Mouse (Mus musculus) common myeloid progenitor, adult 5-6 weeks (primary cell): ENCODE measurements at regions not wholly inside any gene's neighbourhood (a gene's known extent, or its start where the extent isn't known, plus 50 kb on each side); places are given as distances from the start of the nearest gene placed in this dataset.

Experiments
- ATAC-seq: replicated peaks from 2 replicates; pipeline ENCODE4 v1.8.0; 2016; ENCODE audit warnings: low read depth, mild to moderate bottlenecking, moderate TSS enrichment, inconsistent platforms; ENCODE audit not compliant: poor library complexity, severe bottlenecking

- ATAC-seq = 0 out of 2 replicates have a peak, but pooled peaks have one; percentile 50
These were observed 131.4 kb upstream of the Map1b start for GRCm38 (mm10) chr13:99647661-99648204.

DNA sequence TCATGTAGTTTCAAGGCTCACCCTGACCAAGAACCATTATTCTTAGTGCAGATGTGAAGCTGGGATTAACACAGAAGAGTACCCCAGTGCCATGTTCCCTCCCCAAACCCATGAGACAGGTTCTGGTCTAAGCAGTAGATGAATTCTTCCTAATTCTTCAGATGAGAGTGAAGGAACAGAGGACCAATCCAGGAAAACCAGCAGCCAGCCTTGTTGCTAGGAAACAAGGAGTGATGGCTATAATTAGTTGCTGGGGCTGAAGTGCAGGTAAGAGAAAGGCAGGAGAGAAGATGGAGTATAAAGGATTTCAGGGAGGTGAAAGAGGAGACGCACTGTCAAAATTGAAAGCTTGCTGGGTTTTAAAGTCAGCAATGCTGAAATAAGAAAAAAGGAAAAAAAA, 128.4 kb upstream of the Map1b start:
- no peak for ATAC-seq

DNA sequence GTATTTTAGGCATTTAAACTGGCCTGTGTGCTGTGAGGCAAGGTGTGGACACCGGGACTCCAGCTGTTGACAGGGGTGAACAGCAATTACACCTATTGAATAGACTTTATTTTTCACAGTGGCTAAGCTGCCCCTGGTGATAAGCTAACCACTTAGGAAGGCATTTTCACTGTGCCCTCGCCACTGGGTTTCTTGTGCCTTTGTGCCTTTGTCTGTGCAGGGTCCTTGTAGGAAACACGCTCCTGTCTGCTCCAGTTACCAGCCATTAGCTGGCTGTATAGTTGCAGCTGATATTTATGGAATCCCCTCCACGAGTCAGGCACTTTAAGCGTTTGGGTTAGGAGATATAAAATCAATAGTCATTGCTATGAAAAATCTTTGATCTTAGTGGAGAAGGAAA, 126.5 kb upstream of the Map1b start:
- ATAC-seq = no peak

- no peak for ATAC-seq
These were observed 126.0 kb upstream of the Map1b start for GRCm38 (mm10) chr13:99642301-99642700.

GRCm38 (mm10) chr13:99641386-99642165, 125.2 kb upstream of the Map1b start:
- ATAC-seq = no peak

DNA sequence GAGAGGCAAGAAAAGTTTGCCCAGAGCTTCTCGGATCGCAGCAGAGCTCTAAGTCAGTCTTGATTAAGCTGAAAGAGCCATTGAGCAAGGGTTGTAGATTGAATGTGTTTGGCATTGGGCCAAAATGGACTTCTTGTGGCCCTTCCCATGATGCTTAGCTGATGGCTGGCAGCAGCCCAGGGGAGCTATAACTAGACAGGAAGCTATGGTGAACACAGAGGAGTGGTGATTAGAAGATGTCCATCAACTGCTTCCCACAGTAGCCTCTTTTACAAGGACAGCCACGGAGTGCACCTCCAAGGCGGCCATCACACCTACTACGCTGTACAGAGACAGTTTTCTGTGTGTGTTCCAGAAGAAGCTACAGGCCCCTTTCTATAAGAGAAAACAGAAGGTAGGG, 116.4 kb upstream of the Map1b start:
- ATAC-seq = no peak

GRCm38 (mm10) chr13:99630800-99631199, 114.5 kb upstream of the Map1b start:
- ATAC-seq = no peak

DNA sequence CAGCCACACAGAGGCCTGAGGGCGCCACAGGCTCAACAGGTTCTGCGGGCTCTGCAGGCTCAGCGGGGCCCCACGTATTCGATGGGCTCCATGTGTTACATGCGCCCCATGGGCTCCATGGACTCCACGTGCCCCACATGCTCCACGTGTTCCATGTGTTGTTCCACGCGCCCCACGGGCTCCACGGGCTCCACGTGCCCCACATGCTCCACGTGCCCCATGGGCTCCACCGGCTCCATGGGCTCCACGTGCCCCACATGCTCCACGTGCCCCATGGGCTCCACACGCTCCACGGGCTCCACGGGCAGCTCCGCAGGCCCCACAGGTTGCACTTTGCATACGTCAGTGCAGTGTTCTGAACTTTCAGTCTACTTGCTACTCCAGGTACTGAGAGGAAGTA, 114.0 kb upstream of the Map1b start:
- no peak for ATAC-seq

DNA sequence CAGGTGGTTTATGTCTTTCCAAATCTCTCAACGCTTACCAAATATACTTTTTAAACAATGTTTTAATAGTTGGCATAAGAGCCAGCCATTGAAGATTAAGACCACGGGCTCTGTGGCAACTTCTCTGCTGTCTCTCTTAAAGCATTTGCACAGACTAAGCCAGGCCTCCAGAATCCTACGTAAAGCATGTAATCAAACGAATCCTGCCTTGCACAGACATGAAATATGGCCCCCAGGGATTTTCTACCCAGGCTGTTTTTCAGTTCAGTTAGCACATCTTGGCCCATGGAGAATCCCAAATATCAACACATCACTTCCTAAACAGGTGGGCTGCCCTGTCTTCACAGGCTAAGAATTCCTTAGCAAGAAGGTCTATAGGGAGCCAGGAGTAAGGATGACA, 108.9 kb upstream of the Map1b start:
- no peak for ATAC-seq

GRCm38 (mm10) chr13:99618332-99618731, 102.0 kb upstream of the Map1b start:
- ATAC-seq = no peak

DNA sequence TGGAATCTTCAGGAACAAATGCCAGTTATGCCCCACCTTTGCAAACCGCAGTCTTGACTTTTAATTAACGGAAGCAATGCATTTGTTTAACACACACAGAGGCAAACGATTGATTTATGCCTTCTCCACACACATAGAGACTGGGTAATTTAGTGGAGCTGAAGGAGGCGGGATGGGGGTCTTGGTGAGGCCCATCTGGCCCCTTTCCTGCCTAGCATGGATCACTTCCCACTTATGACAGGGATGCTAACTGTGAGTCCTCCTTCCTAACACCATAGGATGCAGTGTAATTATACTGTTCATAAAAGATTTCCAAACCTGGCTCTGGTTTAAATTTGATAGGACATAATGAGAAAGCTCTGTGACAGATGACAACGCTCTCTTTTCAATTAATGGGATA, 101.1 kb upstream of the Map1b start:
- no peak for ATAC-seq

- ATAC-seq = no peak
These were observed 95.6 kb upstream of the Map1b start for GRCm38 (mm10) chr13:99611715-99612494.

DNA sequence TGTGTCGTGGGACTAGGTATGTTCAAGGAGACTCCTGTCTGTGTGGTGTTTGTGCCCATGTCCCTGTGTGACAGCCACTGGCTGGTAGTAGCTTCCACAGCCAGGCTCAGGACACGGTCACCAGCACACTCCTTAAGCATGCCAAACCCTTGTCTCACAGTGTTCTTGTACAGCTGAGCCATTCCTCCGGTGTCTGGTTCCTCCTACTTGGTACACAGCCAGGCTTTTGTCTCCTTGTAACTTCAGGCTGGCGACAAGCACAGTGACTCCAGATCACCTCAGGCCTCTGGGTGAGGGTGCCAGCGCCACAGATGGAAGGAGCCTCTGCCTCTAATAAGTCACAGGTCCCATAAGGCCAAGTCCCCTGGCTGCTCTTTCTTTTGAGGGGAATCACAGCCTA, 94.2 kb upstream of the Map1b start:
- no peak for ATAC-seq

DNA sequence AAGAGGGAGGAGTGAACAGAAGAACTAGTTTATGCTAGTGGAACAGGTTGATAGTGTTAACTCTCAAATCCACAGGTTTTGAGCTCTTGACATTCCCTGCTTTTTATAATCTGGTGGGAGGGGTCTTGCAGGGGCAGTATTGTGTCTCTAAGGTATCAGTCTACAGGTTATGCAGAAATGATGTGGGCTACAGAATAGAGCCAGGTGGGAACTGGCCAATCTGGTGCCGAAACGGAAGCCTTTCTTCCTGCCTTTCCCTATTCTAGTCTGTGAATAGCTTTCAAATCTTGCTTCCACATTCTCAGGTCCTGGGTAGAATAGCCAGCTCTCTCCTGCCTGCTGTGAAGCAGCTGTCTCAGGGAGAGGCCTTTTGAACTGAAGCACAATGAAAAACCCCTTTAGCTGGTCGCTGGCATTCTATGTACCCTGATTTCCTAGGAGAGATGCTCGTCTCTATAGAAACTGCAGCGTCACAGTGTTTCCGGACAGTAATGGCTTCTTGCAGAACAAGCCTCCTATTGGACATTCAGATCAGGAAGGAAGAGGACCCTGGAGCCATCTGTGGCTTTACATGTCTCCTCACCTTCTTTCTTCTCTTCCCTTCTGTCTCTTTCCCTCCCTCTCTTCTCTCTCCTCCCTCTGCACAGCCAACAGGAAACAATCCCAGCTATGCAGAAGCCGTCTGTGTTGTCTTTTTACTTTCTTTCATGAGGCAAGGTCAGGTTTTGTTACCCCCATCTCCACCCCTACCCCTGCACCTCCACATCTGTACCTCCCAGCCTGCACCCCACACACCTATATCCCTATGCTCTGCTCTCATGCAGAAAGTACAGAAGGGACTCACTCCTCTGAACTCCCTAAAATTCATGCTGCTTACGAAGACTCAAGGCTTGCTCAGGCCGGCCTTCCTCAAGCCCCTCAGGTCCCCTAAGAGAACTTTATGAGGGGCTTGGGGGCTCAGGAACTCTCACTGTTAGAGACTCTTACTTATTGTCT, 93.1 kb upstream of the Map1b start:
- ATAC-seq = no peak

- ATAC-seq = no peak
These were observed 92.3 kb upstream of the Map1b start for GRCm38 (mm10) chr13:99608591-99608990.

DNA sequence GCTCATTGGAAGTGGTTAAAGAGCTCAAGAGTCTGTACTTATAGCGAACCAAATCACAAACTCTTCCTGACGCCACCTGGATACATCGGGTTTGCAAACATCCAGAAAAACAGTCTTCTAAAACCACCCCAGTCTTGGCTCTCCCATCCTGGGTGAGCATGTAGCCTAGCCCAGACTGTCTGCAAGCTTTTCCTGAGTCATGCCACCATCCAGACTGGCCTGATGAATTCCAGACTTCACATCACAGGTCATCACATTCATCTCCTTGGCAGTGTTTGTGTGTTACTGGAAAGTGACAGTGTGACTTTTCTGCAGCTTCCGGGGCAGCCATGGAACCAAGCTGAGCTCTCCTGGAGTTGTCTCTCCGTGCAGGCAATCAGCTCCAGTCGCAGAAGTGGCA, 90.9 kb upstream of the Map1b start:
- ATAC-seq = no peak

GRCm38 (mm10) chr13:99606606-99606990, 90.3 kb upstream of the Map1b start:
- no peak for ATAC-seq

DNA sequence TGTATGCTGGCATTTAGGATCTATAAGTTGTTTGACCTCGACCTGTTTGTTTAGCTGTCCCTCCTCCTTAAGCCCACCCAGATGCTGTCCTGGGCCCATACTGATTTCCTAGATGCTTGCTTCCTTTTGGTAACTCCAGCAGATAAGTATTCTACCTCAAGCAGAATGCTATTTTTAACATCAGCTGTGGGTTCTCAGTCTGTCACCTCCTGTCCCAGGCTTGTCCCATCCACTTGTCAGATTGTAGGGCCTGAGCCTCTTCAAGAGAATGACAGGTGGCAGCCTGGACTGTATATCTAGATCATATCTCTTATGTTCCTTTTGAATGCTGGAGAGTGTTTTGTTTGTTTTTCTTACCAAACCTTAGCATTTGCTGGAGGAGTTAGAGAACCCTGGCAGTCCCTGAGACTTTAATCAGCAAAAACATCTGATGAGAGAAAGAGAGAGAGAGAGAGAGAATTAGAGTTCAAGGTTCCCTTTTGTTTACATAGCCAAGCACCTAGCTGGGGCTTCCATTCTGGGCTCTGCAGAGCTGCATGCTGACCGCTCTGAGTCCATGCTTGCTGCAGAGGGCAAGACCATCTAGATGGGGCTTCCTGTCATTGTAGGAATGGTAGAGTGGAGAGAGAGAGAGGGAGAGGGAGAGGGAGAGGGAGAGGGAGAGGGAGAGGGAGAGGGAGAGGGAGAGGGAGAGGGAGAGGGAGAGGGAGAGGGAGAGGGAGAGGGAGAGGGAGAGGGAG, 89.7 kb upstream of the Map1b start:
- ATAC-seq = no peak

DNA sequence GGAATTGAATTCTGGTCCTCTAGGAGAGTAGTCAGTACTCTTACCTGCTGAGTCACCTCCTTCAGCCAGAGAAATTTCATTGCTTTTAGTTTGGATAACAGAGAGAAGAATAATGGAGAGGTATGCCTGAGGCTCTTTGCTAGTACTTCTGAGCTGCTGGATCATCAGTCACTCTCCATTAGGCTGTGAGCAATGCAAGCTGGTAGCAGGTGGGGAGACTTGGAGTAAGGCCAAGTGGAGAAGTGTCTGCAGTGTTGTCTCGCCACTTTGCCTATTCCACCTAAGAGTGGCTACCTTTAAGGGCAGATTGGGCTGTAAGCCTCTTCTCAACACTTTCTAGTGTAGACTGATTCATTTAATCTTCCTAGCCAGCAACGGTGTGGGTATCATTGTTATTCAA, 81.6 kb upstream of the Map1b start:
- ATAC-seq = no peak
